Mouse (Mus musculus) testis, adult 2 months (tissue): ENCODE results near the gene Elane.

ENCODE experiments used
- CTCF ChIP-seq: fragments of 200-500 bp; IDR thresholded peaks from 2 replicates; pipeline ENCODE4 v1.5.1; 2012; ENCODE audit warnings: low read depth, mild to moderate bottlenecking, inconsistent platforms, low read length, moderate library complexity; ENCODE audit not compliant: control insufficient read depth, insufficient read depth, insufficient replicate concordance
- POLR2A ChIP-seq: fragments of 200-500 bp; IDR thresholded peaks from 2 replicates; pipeline ENCODE4 v1.6.1; 2012; ENCODE audit warnings: low read depth, mild to moderate bottlenecking, inconsistent platforms, low read length, moderate library complexity; ENCODE audit not compliant: control insufficient read depth

GRCm38 (mm10) chr10:79931797-79932196 lies 45.8 kb downstream of the Elane start:
- TF ChIP-seq POLR2A: no peak
- TF ChIP-seq CTCF: no peak
